Mouse (Mus musculus) heart, embryonic 12.5 days (tissue): ENCODE results near the gene Srsf11. TPM values are rescaled to one million over a fixed set of nuclear protein-coding genes. Genes with fewer than 3 reads are reported as not detected.

ENCODE experiments used
- ATAC-seq: fragments of 200-750 bp; cut with Nextera tagmentation; 2 replicates; pipeline ENCODE4 v1.8.0; 2017; ENCODE audit warnings: moderate TSS enrichment, moderate library complexity; ENCODE audit not compliant: insufficient number of reproducible peaks, low FRiP score
- H3K27ac ChIP-seq: fragments of 300-500 bp; sonication (generic); 2 replicates; pipeline ENCODE4 v1.5.1; 2016; ENCODE audit warnings: mild to moderate bottlenecking, moderate library complexity; ENCODE audit not compliant: poor library complexity, severe bottlenecking
- H3K27me3 ChIP-seq: fragments of 300-500 bp; sonication (generic); replicated peaks from 2 replicates; pipeline ENCODE4 v1.6.1; 2016; ENCODE audit warnings: mild to moderate bottlenecking, moderate library complexity
- H3K36me3 ChIP-seq: fragments of 300-500 bp; sonication (generic); 2 replicates; pipeline ENCODE4 v1.6.1; 2016; ENCODE audit warnings: mild to moderate bottlenecking, moderate library complexity
- H3K4me1 ChIP-seq: fragments of 300-500 bp; sonication (generic); replicated peaks from 2 replicates; pipeline ENCODE4 v1.6.1; 2016; ENCODE audit warnings: mild to moderate bottlenecking
- H3K4me2 ChIP-seq: fragments of 300-500 bp; sonication (generic); 2 replicates; pipeline ENCODE4 v1.6.1; 2016; ENCODE audit warnings: mild to moderate bottlenecking, moderate library complexity
- H3K4me3 ChIP-seq: fragments of 300-500 bp; sonication (generic); 2 replicates; pipeline ENCODE4 v1.5.1; 2016; ENCODE audit warnings: mild to moderate bottlenecking
- H3K9ac ChIP-seq: fragments of 300-500 bp; sonication (generic); 2 replicates; pipeline ENCODE4 v1.6.1; 2016; ENCODE audit warnings: mild to moderate bottlenecking, moderate library complexity
- H3K9me3 ChIP-seq: fragments of 300-500 bp; sonication (generic); replicated peaks from 2 replicates; pipeline ENCODE4 v1.6.1; 2016; ENCODE audit warnings: mild to moderate bottlenecking, moderate library complexity
- WGBS: fragments of 180-500 bp; shearing (Covaris S2); methylation state at CpG from one replicate; pipeline ENCODE4 v1.1.7; 2016; 5-methylcytosine and 5-hydroxymethylcytosine counted together
- polyA plus RNA-seq: library from polyadenylated mRNA; unstranded; fragments of >200 nt; fragmentation: Nextera tagmentation; extraction: Ambion mirVana; gene quantifications from 2 replicates; pipeline ENCODE4 v1.2.1, GENCODE M21; 2016

Srsf11 gene
- polyA plus RNA-seq: 211 and 214 TPM in 2 replicates

DNA sequence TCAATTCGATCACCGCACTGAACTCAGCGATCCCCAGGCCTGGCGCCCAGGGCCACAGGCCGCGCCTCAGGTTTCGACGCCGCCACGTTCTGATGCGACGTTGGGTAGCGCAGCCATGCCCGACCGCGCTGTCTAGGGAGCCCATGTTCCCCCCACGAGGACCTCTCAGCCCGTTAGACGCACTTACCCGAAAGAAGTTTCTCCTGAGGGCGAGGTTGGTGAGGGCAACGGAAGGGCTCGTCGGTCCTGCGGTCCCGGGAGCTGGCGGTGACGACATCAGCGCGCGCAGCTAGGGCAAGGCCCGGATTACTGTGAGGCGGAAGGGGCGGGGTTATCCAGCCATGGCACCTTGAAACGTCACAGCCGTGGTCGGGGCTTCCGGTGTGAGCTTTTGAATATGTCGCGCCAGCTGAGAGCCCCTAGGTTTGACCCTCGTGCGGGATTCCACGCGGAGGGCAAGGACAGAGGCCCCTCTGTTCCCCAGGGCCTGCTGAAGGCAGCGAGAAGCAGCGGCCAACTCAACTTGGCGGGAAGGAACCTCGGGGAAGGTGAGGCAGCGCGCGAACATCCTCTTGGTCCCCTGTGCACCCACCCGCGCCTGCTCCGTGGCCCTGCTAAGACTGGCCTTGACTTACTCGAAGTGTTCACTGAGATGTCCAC, at the start of gene Srsf11, which contains the start of gene Lrrc40:
TSS of gene Srsf11 (minus strand) at position 311 of the 660 bp plus-strand sequence.
TSS of gene Lrrc40 (plus strand) at position 334 of the 660 bp plus-strand sequence.
- Histone ChIP-seq H3K36me3 (no peaks in the 10 kb centered on the region), H3K9ac (peak within 1 kb of the TSS; percentile 98), H3K27ac (peak within 1 kb of the TSS; percentile 86), H3K27me3 (no peaks in the 10 kb centered on the region), H3K9me3 (no peaks in the 10 kb centered on the region), H3K4me1 (peaks cover 21% of the 10 kb centered on the region), H3K4me3 (peak within 1 kb of the TSS; percentile 69), H3K4me2 (peak within 1 kb of the TSS; percentile 81)
- peak; percentile 96 for ATAC-seq
- WGBS: under 1% methylated on average over 55 of the region's 55 CpGs

GRCm38 (mm10) chr3:158077828-158078227, 41.4 kb upstream of the Srsf11 start:
- no peak overlapping the region for H3K4me2 ChIP-seq
- 70% methylated on average over 5 of the region's 5 CpGs for WGBS

GRCm38 (mm10) chr3:158077380-158077772, 40.9 kb upstream of the Srsf11 start:
- H3K4me3 ChIP-seq: no peak overlapping the region
- H3K4me1 ChIP-seq: no peaks in the 10 kb centered on the region
- no peak overlapping the region for H3K4me2 ChIP-seq
- H3K36me3 ChIP-seq: no peaks in the 10 kb centered on the region
- no peak for ATAC-seq
- whole genome bisulfite sequencing: 47% methylated on average over 1 of the region's 1 CpGs
- H3K9ac ChIP-seq: no peak overlapping the region
- no peak overlapping the region for H3K27ac ChIP-seq
- no peaks in the 10 kb centered on the region for H3K27me3 ChIP-seq
- H3K9me3 ChIP-seq: no peaks in the 10 kb centered on the region

More at GRCm38 (mm10) chr3:158077828-158078227, 41.4 kb upstream of the Srsf11 start:
- no peak for ATAC-seq
- H3K9ac ChIP-seq: no peak overlapping the region
- H3K4me3 ChIP-seq: no peak overlapping the region
- no peak overlapping the region for H3K27ac ChIP-seq
- no peaks in the 10 kb centered on the region for H3K9me3 ChIP-seq
- H3K36me3 ChIP-seq: no peaks in the 10 kb centered on the region
- no peaks in the 10 kb centered on the region for H3K4me1 ChIP-seq
- H3K27me3 ChIP-seq: no peaks in the 10 kb centered on the region

DNA sequence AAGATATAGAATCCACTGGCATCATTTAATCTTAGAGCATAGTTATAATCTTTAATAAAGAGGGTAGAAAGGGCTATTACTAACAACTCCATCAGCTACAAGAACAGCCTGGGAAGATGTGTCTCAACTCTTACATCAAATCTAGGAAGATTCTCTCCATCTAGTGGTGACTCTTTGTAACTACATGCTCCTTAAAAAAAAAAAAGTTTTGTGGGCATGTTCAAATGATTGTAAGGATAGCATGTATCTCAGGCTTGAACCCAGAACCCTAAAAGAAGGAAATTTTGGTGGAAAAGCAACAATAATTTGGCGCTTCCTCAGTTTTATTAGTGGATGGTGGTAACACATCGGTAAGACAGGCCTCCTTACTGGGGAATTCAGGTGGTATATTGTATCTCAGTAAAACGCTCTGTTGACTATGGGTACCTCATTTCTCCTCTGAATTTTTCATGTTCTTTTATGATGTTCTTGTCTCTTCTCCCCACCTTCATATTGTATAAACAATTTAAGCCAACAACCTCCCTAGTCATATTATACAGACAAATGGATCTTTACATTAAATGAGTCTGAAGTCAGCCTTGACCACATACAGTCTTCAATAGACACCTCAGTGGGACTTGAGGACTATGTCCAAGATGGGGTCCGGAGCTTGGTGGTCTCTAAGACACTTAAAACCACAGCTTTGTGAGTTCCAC, 40.4 kb upstream of the Srsf11 start:
- Histone ChIP-seq H3K9ac (no peak overlapping the region), H3K27ac (no peak overlapping the region), H3K36me3 (no peaks in the 10 kb centered on the region), H3K4me3 (no peak overlapping the region), H3K4me1 (no peaks in the 10 kb centered on the region), H3K27me3 (no peaks in the 10 kb centered on the region), H3K4me2 (no peak overlapping the region), H3K9me3 (no peaks in the 10 kb centered on the region)
- ATAC-seq: no peak
- 39% methylated on average over 4 of the region's 4 CpGs for WGBS

GRCm38 (mm10) chr3:158075004-158075403, 38.6 kb upstream of the Srsf11 start:
- no peak for ATAC-seq
- H3K27ac ChIP-seq: no peak overlapping the region
- 55% methylated on average over 2 of the region's 2 CpGs for WGBS
- no peaks in the 10 kb centered on the region for H3K27me3 ChIP-seq
- H3K4me1 ChIP-seq: no peaks in the 10 kb centered on the region
- no peak overlapping the region for H3K4me2 ChIP-seq
- H3K4me3 ChIP-seq: no peak overlapping the region
- no peaks in the 10 kb centered on the region; the same call in 1 of the 2 replicates for H3K36me3 ChIP-seq
- H3K9ac ChIP-seq: no peak overlapping the region
- no peaks in the 10 kb centered on the region for H3K9me3 ChIP-seq

- no peak overlapping the region for H3K4me2 ChIP-seq
- H3K27ac ChIP-seq: no peak overlapping the region
- no peak overlapping the region for H3K4me3 ChIP-seq
- no peaks in the 10 kb centered on the region for H3K9me3 ChIP-seq
- WGBS: 63% methylated on average over 9 of the region's 9 CpGs
- no peak for ATAC-seq
- H3K36me3 ChIP-seq: peaks cover 7% of the 10 kb centered on the region
- no peak overlapping the region for H3K9ac ChIP-seq
- no peaks in the 10 kb centered on the region for H3K27me3 ChIP-seq
- H3K4me1 ChIP-seq: peaks cover 8% of the 10 kb centered on the region
These were observed 32.3 kb upstream of the Srsf11 start for GRCm38 (mm10) chr3:158068613-158069263.

- H3K4me3 ChIP-seq: no peak overlapping the region
- no peaks in the 10 kb centered on the region for H3K9me3 ChIP-seq
- no peak overlapping the region for H3K9ac ChIP-seq
- H3K36me3 ChIP-seq: peaks cover 9% of the 10 kb centered on the region
- peaks cover 8% of the 10 kb centered on the region for H3K4me1 ChIP-seq
- H3K27ac ChIP-seq: no peak overlapping the region
- ATAC-seq: no peak
- no peaks in the 10 kb centered on the region for H3K27me3 ChIP-seq
- H3K4me2 ChIP-seq: no peak overlapping the region
- WGBS: 82% methylated on average over 7 of the region's 7 CpGs
These were observed 31.5 kb upstream of the Srsf11 start for GRCm38 (mm10) chr3:158067916-158068315.

DNA sequence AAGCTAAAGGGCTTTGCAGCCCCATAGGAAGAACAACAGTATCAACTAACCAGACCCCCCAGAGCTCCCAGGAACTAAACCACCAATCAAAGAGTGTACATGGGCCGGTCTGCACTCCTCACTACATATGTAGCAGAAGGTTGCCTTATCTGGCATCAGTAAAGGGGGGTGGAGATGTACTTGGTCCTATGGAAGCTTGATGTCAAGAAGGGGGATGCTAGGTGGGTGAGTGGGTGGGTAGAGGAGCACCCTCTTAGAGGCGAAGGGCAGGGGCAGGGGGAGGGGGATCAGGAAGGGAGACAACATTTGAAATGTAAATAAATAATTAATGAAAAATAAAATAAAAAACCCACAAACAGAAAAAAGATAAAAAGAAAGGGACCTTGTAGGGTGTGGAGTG, 28.8 kb upstream of the Srsf11 start:
- ATAC-seq: no peak
- 95% methylated on average over 2 of the region's 2 CpGs for WGBS

DNA sequence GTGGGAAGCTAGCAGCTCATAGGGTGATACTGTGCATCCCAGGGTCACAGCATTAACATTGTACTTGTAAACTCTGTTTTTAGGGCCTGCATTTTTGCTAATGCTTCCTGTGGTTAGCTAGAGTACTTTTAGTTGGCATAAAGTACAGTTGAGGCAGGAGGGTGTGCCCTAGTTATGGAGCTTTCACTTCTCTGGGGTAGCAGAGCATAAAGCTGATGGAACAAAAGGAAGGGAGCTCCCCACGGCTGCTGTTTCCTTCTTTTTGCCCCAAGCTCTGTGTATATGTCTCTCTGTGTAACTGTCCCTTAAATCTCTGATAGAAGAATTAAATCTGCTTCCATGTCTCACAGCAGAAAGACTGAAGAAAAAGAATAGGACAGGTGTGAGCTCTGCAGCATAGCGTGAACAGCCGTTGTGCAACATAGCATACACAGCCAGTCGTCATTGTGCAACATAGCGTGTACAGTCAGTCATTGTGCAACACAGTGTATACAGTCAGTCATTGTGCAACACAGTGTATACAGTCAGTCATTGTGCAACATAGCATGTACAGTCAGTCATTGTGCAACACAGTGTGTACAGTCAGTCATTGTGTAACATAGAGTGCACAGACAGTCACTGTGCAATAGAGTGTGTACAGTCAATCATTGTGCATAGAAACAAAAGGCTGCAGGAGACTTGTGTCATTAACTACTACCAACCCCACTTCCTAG, 25.5 kb upstream of the Srsf11 start:
- H3K4me2 ChIP-seq: no peak overlapping the region
- no peaks in the 10 kb centered on the region for H3K4me1 ChIP-seq
- no peak overlapping the region for H3K4me3 ChIP-seq
- 90% methylated on average over 5 of the region's 5 CpGs for WGBS
- no peak overlapping the region for H3K27ac ChIP-seq
- no peak for ATAC-seq
- peaks cover 42% of the 10 kb centered on the region for H3K36me3 ChIP-seq
- H3K9me3 ChIP-seq: no peaks in the 10 kb centered on the region
- no peak overlapping the region for H3K9ac ChIP-seq
- no peaks in the 10 kb centered on the region for H3K27me3 ChIP-seq

More for the DNA sequence above, 28.8 kb upstream of the Srsf11 start:
- H3K4me1 ChIP-seq: peaks cover 8% of the 10 kb centered on the region
- no peak overlapping the region for H3K27ac ChIP-seq
- H3K4me3 ChIP-seq: no peak overlapping the region
- H3K27me3 ChIP-seq: no peaks in the 10 kb centered on the region
- H3K36me3 ChIP-seq: peaks cover 17% of the 10 kb centered on the region
- no peaks in the 10 kb centered on the region for H3K9me3 ChIP-seq
- H3K9ac ChIP-seq: no peak overlapping the region
- H3K4me2 ChIP-seq: no peak overlapping the region

GRCm38 (mm10) chr3:158060621-158061291, 24.3 kb upstream of the Srsf11 start:
- WGBS: 90% methylated on average over 2 of the region's 2 CpGs
- H3K9ac ChIP-seq: no peak overlapping the region
- H3K9me3 ChIP-seq: no peaks in the 10 kb centered on the region
- H3K27me3 ChIP-seq: no peaks in the 10 kb centered on the region
- H3K27ac ChIP-seq: no peak overlapping the region
- no peak overlapping the region for H3K4me2 ChIP-seq
- peaks cover 52% of the 10 kb centered on the region for H3K36me3 ChIP-seq
- no peak for ATAC-seq
- H3K4me1 ChIP-seq: no peaks in the 10 kb centered on the region
- no peak overlapping the region for H3K4me3 ChIP-seq
